Mouse (Mus musculus): ENCODE measurements at regions not wholly inside any gene's neighbourhood (a gene's known extent, or its start where the extent isn't known, plus 50 kb on each side); places are given as distances from the start of the nearest gene placed in this dataset.

DNA sequence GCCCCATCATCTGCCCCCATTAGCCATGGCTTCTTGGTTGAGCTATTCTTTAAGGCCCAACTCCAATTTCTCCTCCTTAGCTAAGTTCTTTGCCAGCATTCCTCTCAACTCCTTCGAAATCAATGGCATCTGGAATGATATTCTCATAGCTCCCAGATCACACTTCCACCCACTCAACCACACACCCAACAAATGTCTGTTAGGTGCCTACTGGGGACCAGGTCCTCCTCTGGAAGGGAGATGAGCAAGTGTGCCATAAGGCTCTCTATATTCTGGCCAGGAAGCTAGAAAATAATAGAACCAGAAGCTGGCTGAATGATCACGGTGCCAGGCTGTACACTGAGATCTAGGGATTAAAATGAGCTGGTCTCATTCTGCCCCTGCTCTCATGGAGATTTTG lies 161.6 kb downstream of the Hibadh start:
- H3K4me3 ChIP-seq (ENCODE audit: control insufficient read depth, low read depth, low read length): no peak overlapping the region

DNA sequence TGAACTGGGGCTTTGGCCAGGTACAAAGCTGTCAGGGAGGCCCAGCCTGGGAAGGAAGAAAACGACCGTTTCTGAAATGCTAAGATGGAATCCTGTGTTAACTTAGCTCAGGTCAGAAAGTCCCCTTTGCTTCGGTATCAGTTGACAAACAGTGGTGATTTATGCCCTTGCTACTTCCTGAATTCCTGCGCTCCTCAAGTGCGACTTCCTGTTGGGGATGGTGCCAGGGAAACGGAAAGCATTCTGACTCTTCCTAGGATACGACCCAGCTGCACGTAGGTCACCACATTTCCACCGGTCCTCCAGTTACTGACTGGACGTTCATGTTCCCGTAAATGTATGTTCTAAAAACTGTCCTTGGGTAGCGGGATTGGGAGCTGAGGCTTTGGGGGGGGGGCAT lies 161.0 kb downstream of the Hibadh start:
- Histone ChIP-seq H3K27me3 (ENCODE audit: control insufficient read depth, insufficient read depth, low read length) (no peaks in the 10 kb centered on the region), H3K4me1 (ENCODE audit: control insufficient read depth, insufficient read depth, low read length) (no peaks in the 10 kb centered on the region), H3K36me3 (ENCODE audit: control insufficient read depth, insufficient read depth, low read length) (no peaks in the 10 kb centered on the region), H3K4me3 (ENCODE audit: control insufficient read depth, low read depth, low read length) (no peak overlapping the region), H3K27ac (ENCODE audit: control insufficient read depth, insufficient read depth, low read depth, low read length) (no peak overlapping the region)
- no peak for TF ChIP-seq POLR2A (IDR thresholded peaks at IDR 0.05; ENCODE audit: control insufficient read depth, low read depth, low read length)
- TF ChIP-seq CTCF (IDR thresholded peaks at IDR 0.05; ENCODE audit: control insufficient read depth, insufficient read depth, insufficient replicate concordance, low read depth, low read length): no peak

More for the DNA sequence above, 161.6 kb downstream of the Hibadh start:
- Histone ChIP-seq H3K27ac (ENCODE audit: control insufficient read depth, insufficient read depth, low read depth, low read length) (no peak overlapping the region), H3K27me3 (ENCODE audit: control insufficient read depth, insufficient read depth, low read length) (no peaks in the 10 kb centered on the region), H3K36me3 (ENCODE audit: control insufficient read depth, insufficient read depth, low read length) (no peaks in the 10 kb centered on the region), H3K4me1 (ENCODE audit: control insufficient read depth, insufficient read depth, low read length) (no peaks in the 10 kb centered on the region)
- no peak for TF ChIP-seq POLR2A (IDR thresholded peaks at IDR 0.05; ENCODE audit: control insufficient read depth, low read depth, low read length)
- no peak for TF ChIP-seq CTCF (IDR thresholded peaks at IDR 0.05; ENCODE audit: control insufficient read depth, insufficient read depth, insufficient replicate concordance, low read depth, low read length)

DNA sequence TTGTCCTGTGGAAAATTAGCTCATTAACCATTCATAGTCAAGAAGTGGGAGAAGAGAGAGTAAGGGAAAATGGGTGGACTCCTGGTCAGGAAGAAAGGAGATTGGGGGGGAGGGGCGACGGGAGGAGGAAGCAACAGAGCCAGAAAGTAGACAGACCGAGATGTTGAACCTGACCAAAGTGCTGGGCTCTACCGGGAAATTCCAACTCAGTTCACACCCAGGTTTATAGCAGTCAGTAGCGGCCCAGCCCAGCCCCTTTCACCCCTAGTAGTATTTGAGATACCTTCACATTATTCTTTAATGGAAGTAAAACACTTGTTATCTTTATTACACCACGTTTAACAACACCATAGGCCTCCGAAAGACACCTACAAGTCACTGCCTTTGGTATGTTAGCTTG lies 158.2 kb downstream of the Hibadh start:
- Histone ChIP-seq H3K27ac (ENCODE audit: control insufficient read depth, insufficient read depth, low read depth, low read length) (no peak overlapping the region), H3K4me1 (ENCODE audit: control insufficient read depth, insufficient read depth, low read length) (no peaks in the 10 kb centered on the region), H3K4me3 (ENCODE audit: control insufficient read depth, low read depth, low read length) (no peak overlapping the region), H3K36me3 (ENCODE audit: control insufficient read depth, insufficient read depth, low read length) (no peaks in the 10 kb centered on the region), H3K27me3 (ENCODE audit: control insufficient read depth, insufficient read depth, low read length) (no peaks in the 10 kb centered on the region)
- TF ChIP-seq POLR2A (IDR thresholded peaks at IDR 0.05; ENCODE audit: control insufficient read depth, low read depth, low read length) (no peak), CTCF (IDR thresholded peaks at IDR 0.05; ENCODE audit: control insufficient read depth, insufficient read depth, insufficient replicate concordance, low read depth, low read length) (no peak)

DNA sequence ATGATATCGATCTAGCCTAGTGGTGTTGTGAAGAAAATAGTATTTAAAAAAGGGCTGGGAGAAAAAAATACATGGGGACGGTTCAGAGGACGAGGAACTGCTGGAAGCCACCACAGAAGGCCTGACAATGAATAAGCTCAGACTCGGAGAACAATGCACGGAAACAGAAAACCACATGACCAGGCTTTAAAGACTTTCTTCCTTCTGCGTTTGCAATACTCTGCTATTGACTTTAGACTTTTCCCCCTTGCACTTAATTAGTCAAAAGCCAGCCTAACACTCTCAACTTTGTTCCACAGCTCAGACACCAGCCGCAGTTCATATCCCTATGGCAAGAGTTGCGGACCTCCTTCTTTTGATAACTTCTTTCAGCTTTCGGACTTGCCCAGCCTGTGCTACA lies 154.0 kb downstream of the Hibadh start:
- Histone ChIP-seq H3K27me3 (ENCODE audit: control insufficient read depth, insufficient read depth, low read length) (no peaks in the 10 kb centered on the region), H3K27ac (ENCODE audit: control insufficient read depth, insufficient read depth, low read depth, low read length) (no peak overlapping the region), H3K36me3 (ENCODE audit: control insufficient read depth, insufficient read depth, low read length) (no peaks in the 10 kb centered on the region), H3K4me3 (ENCODE audit: control insufficient read depth, low read depth, low read length) (no peak overlapping the region), H3K4me1 (ENCODE audit: control insufficient read depth, insufficient read depth, low read length) (peaks cover 2% of the 10 kb centered on the region; the same call in 1 of the 2 replicates)
- TF ChIP-seq CTCF (IDR thresholded peaks at IDR 0.05; ENCODE audit: control insufficient read depth, insufficient read depth, insufficient replicate concordance, low read depth, low read length): no peak
- TF ChIP-seq POLR2A (IDR thresholded peaks at IDR 0.05; ENCODE audit: control insufficient read depth, low read depth, low read length): no peak

DNA sequence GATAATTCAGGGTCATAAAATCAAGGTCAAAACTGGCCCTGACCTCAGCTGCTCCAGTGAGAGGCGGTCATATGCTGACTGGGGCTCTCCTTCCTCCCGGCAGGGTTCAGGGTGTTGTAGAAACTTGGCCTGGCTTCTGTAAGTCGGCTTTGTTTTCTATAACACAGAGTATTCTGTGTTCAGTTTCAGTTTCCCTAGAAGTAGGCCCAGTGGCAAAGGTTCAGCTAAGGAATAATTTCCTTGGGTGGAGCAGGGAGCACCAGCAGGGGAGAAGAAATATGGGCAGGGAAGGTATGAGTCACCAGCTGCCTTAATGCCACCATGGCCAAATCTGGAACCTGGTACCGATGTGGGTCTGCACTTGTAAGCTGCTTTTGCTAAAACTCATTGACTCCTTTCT lies 153.5 kb downstream of the Hibadh start:
- no peak overlapping the region for H3K4me3 ChIP-seq (ENCODE audit: control insufficient read depth, low read depth, low read length)
- TF ChIP-seq POLR2A (IDR thresholded peaks at IDR 0.05; ENCODE audit: control insufficient read depth, low read depth, low read length) (no peak), CTCF (IDR thresholded peaks at IDR 0.05; ENCODE audit: control insufficient read depth, insufficient read depth, insufficient replicate concordance, low read depth, low read length) (no peak)
- H3K36me3 ChIP-seq (ENCODE audit: control insufficient read depth, insufficient read depth, low read length): no peaks in the 10 kb centered on the region
- no peaks in the 10 kb centered on the region for H3K27me3 ChIP-seq (ENCODE audit: control insufficient read depth, insufficient read depth, low read length)
- H3K27ac ChIP-seq (ENCODE audit: control insufficient read depth, insufficient read depth, low read depth, low read length): no peak overlapping the region
- H3K4me1 ChIP-seq (ENCODE audit: control insufficient read depth, insufficient read depth, low read length): peaks cover 2% of the 10 kb centered on the region; the same call in 1 of the 2 replicates

DNA sequence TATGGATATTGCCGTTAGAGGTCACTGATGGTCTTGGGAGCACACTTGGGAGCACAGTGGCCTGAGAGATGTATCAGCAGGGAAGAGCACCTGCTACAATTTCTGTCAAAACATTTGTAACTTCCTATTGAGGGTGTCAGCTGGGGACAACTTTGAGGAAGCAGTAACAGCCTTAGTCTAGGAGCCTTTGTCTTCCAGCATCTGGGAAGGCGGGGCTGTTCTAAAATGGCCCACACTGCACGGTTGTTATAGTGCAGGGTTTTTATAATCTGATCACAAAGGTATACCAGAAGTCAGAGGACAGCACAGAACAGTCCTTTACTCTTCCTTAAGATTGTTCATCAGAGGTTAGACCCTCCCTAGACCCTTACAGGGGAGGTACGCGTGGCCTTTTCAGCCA lies 152.3 kb downstream of the Hibadh start:
- peaks cover 2% of the 10 kb centered on the region; the same call in 1 of the 2 replicates for H3K4me1 ChIP-seq (ENCODE audit: control insufficient read depth, insufficient read depth, low read length)
- H3K27me3 ChIP-seq (ENCODE audit: control insufficient read depth, insufficient read depth, low read length): no peaks in the 10 kb centered on the region
- no peak overlapping the region for H3K4me3 ChIP-seq (ENCODE audit: control insufficient read depth, low read depth, low read length)
- TF ChIP-seq POLR2A (IDR thresholded peaks at IDR 0.05; ENCODE audit: control insufficient read depth, low read depth, low read length): no peak
- no peak for TF ChIP-seq CTCF (IDR thresholded peaks at IDR 0.05; ENCODE audit: control insufficient read depth, insufficient read depth, insufficient replicate concordance, low read depth, low read length)
- no peak overlapping the region for H3K27ac ChIP-seq (ENCODE audit: control insufficient read depth, insufficient read depth, low read depth, low read length)
- H3K36me3 ChIP-seq (ENCODE audit: control insufficient read depth, insufficient read depth, low read length): no peaks in the 10 kb centered on the region

DNA sequence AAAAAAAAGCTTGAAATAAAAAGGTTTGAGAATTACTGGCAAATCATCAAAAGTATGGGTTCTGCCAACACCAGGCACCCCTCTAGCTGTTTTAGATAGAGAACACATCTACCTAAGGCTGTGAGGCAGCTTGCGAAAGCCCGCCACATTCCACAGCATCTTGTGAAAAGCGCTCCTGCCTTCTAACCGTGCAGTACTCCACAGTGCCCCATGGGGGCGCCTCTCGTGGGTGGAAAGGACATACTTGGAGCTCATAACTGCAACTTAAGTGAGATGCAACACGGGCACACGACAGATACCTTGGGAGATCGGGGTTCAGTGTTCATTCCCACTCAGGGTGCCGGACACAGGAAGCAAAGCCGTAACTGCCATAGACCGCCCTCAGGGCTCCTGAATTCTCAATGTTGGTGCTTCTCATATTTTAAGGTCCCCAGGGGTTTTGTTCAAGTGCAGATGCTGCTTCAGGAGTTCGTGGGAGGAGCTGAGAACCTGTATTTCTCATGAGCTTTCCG lies 149.9 kb downstream of the Hibadh start:
- no peaks in the 10 kb centered on the region for H3K27me3 ChIP-seq (ENCODE audit: control insufficient read depth, insufficient read depth, low read length)
- no peak overlapping the region for H3K4me3 ChIP-seq (ENCODE audit: control insufficient read depth, low read depth, low read length)
- peaks cover 2% of the 10 kb centered on the region; the same call in 1 of the 2 replicates for H3K4me1 ChIP-seq (ENCODE audit: control insufficient read depth, insufficient read depth, low read length)
- no peak overlapping the region for H3K27ac ChIP-seq (ENCODE audit: control insufficient read depth, insufficient read depth, low read depth, low read length)
- no peaks in the 10 kb centered on the region for H3K36me3 ChIP-seq (ENCODE audit: control insufficient read depth, insufficient read depth, low read length)
- TF ChIP-seq CTCF (IDR thresholded peaks at IDR 0.05; ENCODE audit: control insufficient read depth, insufficient read depth, insufficient replicate concordance, low read depth, low read length) (peak; percentile 64; the same call in 1 of the 2 replicates), POLR2A (IDR thresholded peaks at IDR 0.05; ENCODE audit: control insufficient read depth, low read depth, low read length) (no peak)
